Mouse (Mus musculus) natural killer cell, adult 2 months (primary cell): ENCODE results near the gene Lrp1.

Experiments
- DNase-seq, 2 experiments: peaks; one replicate each; pipeline ENCODE4 v3.0.0; 2022; ENCODE audit warnings: low spot score in 2 of 2

The Lrp1 gene

GRCm38 (mm10) chr10:127500894-127501893 lies 119.8 kb downstream of the Lrp1 start, which contains the start of gene Stac3:
TSS of gene Stac3 (plus strand) at chr10:127501686.
- no peak for DNase-seq

GRCm38 (mm10) chr10:127500042-127500441 lies 120.9 kb downstream of the Lrp1 start:
- DNase-seq, result no peak

DNA sequence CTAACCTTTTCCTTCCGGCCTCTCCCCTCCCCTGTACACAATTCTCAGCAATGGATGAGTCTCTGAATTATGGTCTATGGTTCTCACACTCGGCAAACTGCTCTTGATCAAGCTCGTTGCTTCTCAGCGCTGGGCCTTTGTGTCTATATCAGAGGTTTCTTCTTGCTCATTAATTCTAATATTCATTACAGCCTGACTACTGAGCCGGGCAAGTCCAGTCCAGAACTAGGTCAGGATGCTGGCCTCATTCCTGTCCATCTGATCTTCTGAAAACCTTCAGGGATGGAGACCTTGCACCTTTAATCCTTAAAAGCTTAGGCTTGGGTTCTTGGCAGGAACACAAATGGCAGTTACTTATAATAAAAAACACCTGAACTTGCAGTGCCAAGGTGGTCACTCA lies 121.4 kb downstream of the Lrp1 start:
- no peak for DNase-seq

GRCm38 (mm10) chr10:127496156-127496555 lies 124.8 kb downstream of the Lrp1 start:
- DNase-seq, result no peak

DNA sequence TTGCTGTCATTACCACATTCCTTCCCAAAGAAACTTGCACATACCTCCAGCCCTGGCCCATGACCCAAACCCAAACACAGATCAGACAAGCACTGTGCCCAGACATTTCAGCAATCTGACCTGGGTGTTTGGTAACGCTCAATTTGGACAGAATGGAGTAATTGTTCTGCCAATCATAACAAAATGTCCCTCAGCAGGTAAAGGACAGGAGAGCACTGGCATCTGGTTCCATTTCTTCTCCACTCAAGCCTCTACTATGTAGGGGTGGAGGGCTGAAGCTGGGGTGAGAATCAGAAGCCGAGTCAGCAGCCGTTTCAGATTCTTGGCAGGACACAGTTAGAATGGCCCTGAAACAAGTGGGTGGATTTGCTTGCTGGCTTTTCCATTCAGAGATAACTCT lies 128.8 kb downstream of the Lrp1 start:
- no peak for DNase-seq

- no peak for DNase-seq
Measured at GRCm38 (mm10) chr10:127491128-127491512, 129.8 kb downstream of the Lrp1 start.

- DNase-seq, result no peak
Measured at GRCm38 (mm10) chr10:127490160-127491127, 130.5 kb downstream of the Lrp1 start.

DNA sequence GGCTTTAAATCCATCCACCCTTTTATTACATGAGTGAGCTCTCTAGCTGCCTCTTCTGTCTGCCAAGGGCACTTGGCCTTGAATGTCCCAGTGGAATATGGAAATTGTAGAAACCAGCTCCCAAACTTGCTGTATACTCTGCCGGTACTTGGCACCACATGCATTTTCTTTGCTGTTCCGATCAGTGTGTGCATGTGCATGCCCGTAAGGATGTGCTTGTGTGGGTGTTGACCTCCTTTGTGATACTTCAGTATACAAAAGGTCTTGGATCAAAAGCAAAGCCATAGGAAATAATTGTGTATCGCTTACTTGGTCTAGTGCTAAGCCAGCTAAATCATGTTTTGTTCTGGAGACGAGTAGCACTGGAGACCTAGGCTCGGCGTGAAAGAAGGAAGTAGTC lies 132.1 kb downstream of the Lrp1 start:
- no peak for DNase-seq
